Mouse (Mus musculus) limb, embryonic 12.5 days (tissue): ENCODE data around the gene Eif4ebp2. TPM values are rescaled to one million over a fixed set of nuclear protein-coding genes. Genes with fewer than 3 reads are reported as not detected.

Experiments used
- ATAC-seq: fragments of 200-750 bp; cut with Nextera tagmentation; 2 replicates; pipeline ENCODE4 v1.8.0; 2017; ENCODE audit warnings: low read depth, moderate TSS enrichment; ENCODE audit not compliant: insufficient number of reproducible peaks, insufficient read depth, low FRiP score, low TSS enrichment
- H3K27ac ChIP-seq: fragments of 300-500 bp; sonication (generic); 2 replicates; pipeline ENCODE4 v1.5.1; 2016; ENCODE audit warnings: mild to moderate bottlenecking, moderate library complexity
- H3K27me3 ChIP-seq: fragments of 300-500 bp; sonication (generic); 2 replicates; pipeline ENCODE4 v1.6.1; 2016; ENCODE audit warnings: mild to moderate bottlenecking, moderate library complexity
- H3K36me3 ChIP-seq: fragments of 300-500 bp; sonication (generic); 2 replicates; pipeline ENCODE4 v1.6.1; 2016; ENCODE audit warnings: mild to moderate bottlenecking, moderate library complexity
- H3K4me1 ChIP-seq: fragments of 300-500 bp; sonication (generic); replicated peaks from 2 replicates; pipeline ENCODE4 v1.6.1; 2016
- H3K4me2 ChIP-seq: fragments of 300-500 bp; sonication (generic); 2 replicates; pipeline ENCODE4 v1.6.1; 2016; ENCODE audit warnings: mild to moderate bottlenecking, moderate library complexity
- H3K4me3 ChIP-seq: fragments of 300-500 bp; sonication (generic); replicated peaks from 2 replicates; pipeline ENCODE4 v1.5.1; 2016; ENCODE audit warnings: mild to moderate bottlenecking
- H3K9ac ChIP-seq: fragments of 300-500 bp; sonication (generic); replicated peaks from 2 replicates; pipeline ENCODE4 v1.6.1; 2016; ENCODE audit warnings: mild to moderate bottlenecking, moderate library complexity
- H3K9me3 ChIP-seq: fragments of 300-500 bp; sonication (generic); 2 replicates; pipeline ENCODE4 v1.6.1; 2016; ENCODE audit warnings: mild to moderate bottlenecking, moderate library complexity
- WGBS: fragments of 180-500 bp; shearing (Covaris S2); methylation state at CpG from one replicate; pipeline ENCODE4 v1.1.7; 2016; 5-methylcytosine and 5-hydroxymethylcytosine counted together
- polyA plus RNA-seq: library from polyadenylated mRNA; unstranded; fragments of >200 nt; fragmentation: Nextera tagmentation; extraction: Ambion mirVana; gene quantifications from 2 replicates; pipeline ENCODE4 v1.2.1, GENCODE M21; 2016

Eif4ebp2 gene
- polyA plus RNA-seq, 1 experiment from 2014 or later: 60.2 TPM

GRCm38 (mm10) chr10:61429043-61429442, 23.4 kb downstream of the Eif4ebp2 start:
- Histone ChIP-seq H3K9me3 (no peaks in the 10 kb centered on the region), H3K4me1 (0 out of 2 replicates have a peak, but pooled peaks cover 6% of the 10 kb centered on the region), H3K4me2 (no peak overlapping the region), H3K27ac (no peak overlapping the region), H3K4me3 (no peak overlapping the region), H3K36me3 (peaks cover 61% of the 10 kb centered on the region), H3K9ac (no peak overlapping the region), H3K27me3 (peaks cover under 1% of the 10 kb centered on the region; the same call in 1 of the 2 replicates)
- 86% methylated on average over 5 of the region's 5 CpGs for WGBS
- no peak for ATAC-seq

GRCm38 (mm10) chr10:61428416-61428815, 24.0 kb downstream of the Eif4ebp2 start:
- 0 out of 2 replicates have a peak, but pooled peaks cover 6% of the 10 kb centered on the region for H3K4me1 ChIP-seq
- no peak overlapping the region for H3K4me3 ChIP-seq
- no peak overlapping the region for H3K27ac ChIP-seq
- H3K9ac ChIP-seq: no peak overlapping the region
- H3K36me3 ChIP-seq: peaks cover 55% of the 10 kb centered on the region
- H3K9me3 ChIP-seq: no peaks in the 10 kb centered on the region
- H3K4me2 ChIP-seq: no peak overlapping the region
- ATAC-seq: no peak
- H3K27me3 ChIP-seq: peaks cover 4% of the 10 kb centered on the region; the same call in 1 of the 2 replicates
- 69% methylated on average over 4 of the region's 4 CpGs for WGBS

- H3K9me3 ChIP-seq: no peaks in the 10 kb centered on the region
- no peak overlapping the region for H3K4me2 ChIP-seq
- peaks cover 50% of the 10 kb centered on the region for H3K36me3 ChIP-seq
- no peak for ATAC-seq
- H3K27me3 ChIP-seq: peaks cover 4% of the 10 kb centered on the region; the same call in 1 of the 2 replicates
- H3K9ac ChIP-seq: no peak overlapping the region
- H3K4me3 ChIP-seq: no peak overlapping the region
- no peak overlapping the region for H3K27ac ChIP-seq
- WGBS: 95% methylated on average over 6 of the region's 6 CpGs
- 0 out of 2 replicates have a peak, but pooled peaks cover 6% of the 10 kb centered on the region for H3K4me1 ChIP-seq
Measured at GRCm38 (mm10) chr10:61427951-61428350, 24.5 kb downstream of the Eif4ebp2 start.

- Histone ChIP-seq H3K27me3 (peaks cover 5% of the 10 kb centered on the region; the same call in 1 of the 2 replicates), H3K4me3 (no peak overlapping the region), H3K27ac (no peak overlapping the region), H3K9ac (no peak overlapping the region), H3K36me3 (peaks cover 35% of the 10 kb centered on the region), H3K4me1 (0 out of 2 replicates have a peak, but pooled peaks cover 6% of the 10 kb centered on the region), H3K4me2 (no peak overlapping the region), H3K9me3 (no peaks in the 10 kb centered on the region)
- no peak for ATAC-seq
- 62% methylated on average over 2 of the region's 2 CpGs for WGBS
Measured at GRCm38 (mm10) chr10:61426251-61426757, 26.2 kb downstream of the Eif4ebp2 start.

- Histone ChIP-seq H3K36me3 (peaks cover 22% of the 10 kb centered on the region), H3K4me2 (no peak overlapping the region), H3K4me3 (no peak overlapping the region), H3K4me1 (0 out of 2 replicates have a peak, but pooled peaks cover 6% of the 10 kb centered on the region), H3K9ac (no peak overlapping the region), H3K27me3 (peaks cover 18% of the 10 kb centered on the region), H3K9me3 (no peaks in the 10 kb centered on the region), H3K27ac (no peak overlapping the region)
- no peak for ATAC-seq
- 71% methylated on average over 2 of the region's 2 CpGs for WGBS
Measured at GRCm38 (mm10) chr10:61425047-61425446, 27.4 kb downstream of the Eif4ebp2 start.

GRCm38 (mm10) chr10:61424500-61424899, 28.0 kb downstream of the Eif4ebp2 start:
- ATAC-seq: no peak
- WGBS: 47% methylated on average over 7 of the region's 7 CpGs
- Histone ChIP-seq H3K9ac (no peak overlapping the region), H3K9me3 (no peaks in the 10 kb centered on the region), H3K4me3 (no peak overlapping the region), H3K4me2 (no peak overlapping the region), H3K36me3 (peaks cover 17% of the 10 kb centered on the region), H3K27me3 (peaks cover 23% of the 10 kb centered on the region), H3K27ac (no peak overlapping the region), H3K4me1 (0 out of 2 replicates have a peak, but pooled peaks cover 6% of the 10 kb centered on the region)

- no peak overlapping the region for H3K4me3 ChIP-seq
- no peak overlapping the region for H3K9ac ChIP-seq
- peaks cover 35% of the 10 kb centered on the region for H3K27me3 ChIP-seq
- WGBS: 61% methylated on average over 10 of the region's 10 CpGs
- no peaks in the 10 kb centered on the region for H3K9me3 ChIP-seq
- ATAC-seq: no peak
- peaks cover 7% of the 10 kb centered on the region; the same call in 1 of the 2 replicates for H3K36me3 ChIP-seq
- H3K4me2 ChIP-seq: no peak overlapping the region
- H3K27ac ChIP-seq: no peak overlapping the region
- H3K4me1 ChIP-seq: peaks cover 16% of the 10 kb centered on the region
Measured at GRCm38 (mm10) chr10:61423289-61423688, 29.2 kb downstream of the Eif4ebp2 start.

GRCm38 (mm10) chr10:61422861-61423260, 29.6 kb downstream of the Eif4ebp2 start:
- Histone ChIP-seq H3K36me3 (0 out of 2 replicates have a peak, but pooled peaks cover 3% of the 10 kb centered on the region), H3K27ac (no peak overlapping the region)

GRCm38 (mm10) chr10:61420011-61420410, 32.5 kb downstream of the Eif4ebp2 start:
- H3K27me3 ChIP-seq: peaks cover 68% of the 10 kb centered on the region
- no peak overlapping the region for H3K9ac ChIP-seq
- H3K4me3 ChIP-seq: no peak overlapping the region
- ATAC-seq: no peak
- 71% methylated on average over 4 of the region's 4 CpGs for WGBS
- no peaks in the 10 kb centered on the region for H3K36me3 ChIP-seq
- H3K27ac ChIP-seq: no peak overlapping the region
- H3K4me1 ChIP-seq: peaks cover 20% of the 10 kb centered on the region
- H3K4me2 ChIP-seq: no peak overlapping the region
- no peaks in the 10 kb centered on the region for H3K9me3 ChIP-seq

More at GRCm38 (mm10) chr10:61422861-61423260, 29.6 kb downstream of the Eif4ebp2 start:
- no peaks in the 10 kb centered on the region for H3K9me3 ChIP-seq
- no peak overlapping the region for H3K9ac ChIP-seq
- H3K4me1 ChIP-seq: peaks cover 20% of the 10 kb centered on the region
- ATAC-seq: no peak
- H3K4me3 ChIP-seq: no peak overlapping the region
- peaks cover 40% of the 10 kb centered on the region for H3K27me3 ChIP-seq
- no peak overlapping the region for H3K4me2 ChIP-seq
- WGBS: 85% methylated on average over 12 of the region's 12 CpGs

GRCm38 (mm10) chr10:61419146-61419545, 33.3 kb downstream of the Eif4ebp2 start:
- Histone ChIP-seq H3K4me1 (peaks cover 14% of the 10 kb centered on the region), H3K4me2 (peak overlapping the region; percentile 88), H3K9me3 (no peaks in the 10 kb centered on the region), H3K27ac (no peak overlapping the region), H3K9ac (0 out of 2 replicates have a peak overlapping the region, but pooled peaks have one; percentile 27), H3K36me3 (no peaks in the 10 kb centered on the region), H3K27me3 (peaks cover 73% of the 10 kb centered on the region), H3K4me3 (0 out of 2 replicates have a peak overlapping the region, but pooled peaks have one; percentile 19)
- WGBS: 4% methylated on average over 24 of the region's 24 CpGs
- no peak for ATAC-seq

- Histone ChIP-seq H3K27ac (no peak overlapping the region), H3K4me2 (peak overlapping the region; percentile 88), H3K9ac (peak overlapping the region; percentile 48; the same call in 1 of the 2 replicates), H3K27me3 (peaks cover 77% of the 10 kb centered on the region), H3K4me1 (peaks cover 14% of the 10 kb centered on the region), H3K36me3 (no peaks in the 10 kb centered on the region), H3K9me3 (no peaks in the 10 kb centered on the region), H3K4me3 (peak overlapping the region; percentile 51)
- 0 out of 2 replicates have a peak, but pooled peaks have one; percentile 44 for ATAC-seq
- under 1% methylated on average over 50 of the region's 50 CpGs for WGBS
Measured at GRCm38 (mm10) chr10:61418131-61418900, 34.1 kb downstream of the Eif4ebp2 start.
